Mouse (Mus musculus): Measurements from ENCODE around the gene Nell2. TPM values are rescaled to one million over a fixed set of nuclear protein-coding genes. Genes with fewer than 3 reads are reported as not detected.

Nell2 gene
- polyA plus RNA-seq, 1 experiment, result not detected

DNA sequence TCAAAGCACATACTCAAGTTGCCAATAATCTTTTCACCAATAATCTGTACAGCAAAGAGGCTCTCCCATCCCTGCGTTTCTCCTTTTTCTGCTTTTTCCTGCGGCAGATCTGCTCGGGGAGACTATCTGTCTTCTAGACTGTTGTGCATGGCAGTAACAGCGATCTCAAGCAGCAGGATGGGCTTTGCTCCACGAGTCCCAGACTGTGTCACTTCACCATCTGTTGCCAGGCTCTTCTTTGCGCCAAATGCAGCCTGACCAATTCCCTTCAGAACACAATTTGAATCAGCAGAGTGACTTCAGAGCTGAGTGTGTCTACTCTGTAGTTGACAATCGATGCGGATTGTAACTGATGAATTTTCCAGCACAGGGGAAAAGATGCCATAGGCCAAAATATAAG lies 484.3 kb downstream of the Nell2 start:
- no peak for TF ChIP-seq GATA1 (IDR thresholded peaks at IDR 0.05; ENCODE audit: low read length)

DNA sequence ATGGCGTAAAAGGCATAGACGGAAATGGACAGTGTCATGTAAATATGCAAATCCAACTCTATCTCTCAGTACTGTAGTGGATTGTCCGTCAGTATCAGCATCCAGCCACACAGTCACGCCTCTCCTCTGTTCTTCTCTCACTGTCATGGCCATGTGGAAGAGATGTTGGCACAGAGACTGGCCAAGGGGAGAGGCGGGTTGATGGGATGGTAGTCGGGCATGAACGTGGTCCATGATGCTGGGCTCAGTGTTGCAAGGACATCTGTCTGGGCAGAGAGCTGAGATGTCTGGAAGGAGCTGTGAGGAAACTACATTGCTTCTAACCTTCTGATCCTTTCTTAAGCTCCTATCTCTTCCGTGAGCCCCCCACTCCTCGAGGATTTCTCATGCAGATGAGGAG lies 485.9 kb downstream of the Nell2 start:
- TF ChIP-seq GATA1 (IDR thresholded peaks at IDR 0.05; ENCODE audit: low read length), result no peak

DNA sequence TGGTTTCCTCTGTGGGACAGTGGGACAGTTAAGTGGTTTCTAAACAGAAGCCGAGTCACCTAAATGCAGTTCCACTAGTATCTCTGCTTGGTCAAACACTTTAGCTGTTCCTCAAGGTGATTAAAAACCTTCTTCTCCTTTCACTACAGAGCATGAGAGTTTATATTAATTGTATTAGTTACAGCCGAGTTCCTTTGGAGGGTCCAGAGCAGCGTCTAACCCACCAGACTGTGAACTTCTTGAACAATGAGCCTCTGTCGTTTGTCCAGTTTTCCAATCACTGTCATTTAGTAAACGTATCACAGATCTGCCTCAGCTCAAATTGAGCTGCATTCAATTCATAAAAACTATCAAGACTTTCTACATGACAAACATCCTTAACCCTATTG lies 498.9 kb downstream of the Nell2 start:
- TF ChIP-seq GATA1 (IDR thresholded peaks at IDR 0.05; ENCODE audit: low read length), result no peak

DNA sequence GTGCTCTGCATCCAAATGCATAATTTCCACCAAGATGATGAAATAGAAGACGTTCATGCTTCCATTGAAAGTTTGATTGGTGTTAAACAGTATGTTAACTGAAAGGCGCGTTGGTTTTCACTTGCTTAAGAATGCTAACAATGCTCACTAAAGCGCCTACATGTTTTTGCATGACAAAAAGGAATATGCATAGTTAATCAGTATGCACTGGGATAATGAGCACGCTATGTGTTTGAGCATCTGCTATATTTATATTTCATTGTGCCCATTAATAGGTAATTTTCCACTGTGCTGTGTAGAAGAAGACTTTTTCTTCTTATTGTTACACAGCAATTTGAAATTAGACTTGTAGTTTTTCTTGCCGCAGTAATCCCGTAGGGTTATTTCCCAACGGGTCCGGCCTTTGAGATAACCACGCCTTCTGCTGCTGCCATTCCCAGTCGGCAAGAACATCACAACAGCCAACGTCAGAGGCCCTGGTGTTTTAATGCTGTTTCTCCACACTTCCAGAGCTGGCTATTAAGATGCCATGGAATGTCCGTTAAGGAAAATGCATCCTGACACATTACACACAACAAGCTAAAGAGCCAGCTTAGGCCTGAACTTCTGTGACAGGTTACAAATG lies 499.4 kb downstream of the Nell2 start:
- no peak for TF ChIP-seq GATA1 (IDR thresholded peaks at IDR 0.05; ENCODE audit: low read length)

Other genes starting within 250 kb of the Nell2 start
- 0.04 TPM in 1 of 2 replicates, not detected in the other for gene Dbx2, start 127.4 kb upstream of the Nell2 start, polyA plus RNA-seq (2012)

Data from G1E-ER4 (cell line).